Mouse (Mus musculus): ENCODE measurements around the gene Rdh19. TPM values are rescaled to one million over a fixed set of nuclear protein-coding genes. Genes with fewer than 3 reads are reported as not detected.

Rdh19 gene
- polyA plus RNA-seq, 1 experiment, result not detected

DNA sequence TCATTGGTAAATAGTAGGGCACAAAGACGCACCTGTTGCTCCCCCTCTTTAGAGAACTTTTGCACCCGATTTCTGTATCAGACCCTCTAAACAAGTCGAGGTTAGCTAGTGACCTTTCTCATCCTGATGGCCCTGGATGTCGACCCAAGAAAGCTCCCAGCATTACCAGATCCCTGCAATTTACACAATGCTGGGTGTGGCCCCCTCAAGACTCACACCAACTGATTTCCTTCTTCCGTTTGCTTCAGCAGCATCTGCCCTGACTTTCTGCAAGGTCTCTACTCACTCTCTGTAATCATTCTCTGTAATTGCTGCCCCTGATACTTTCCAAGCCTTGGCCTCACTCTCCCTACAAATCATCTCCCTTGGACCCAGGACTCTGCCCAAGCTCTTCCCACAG lies 47.0 kb downstream of the Rdh19 start:
- Histone ChIP-seq H3K4me3 (ENCODE audit: insufficient read depth, low read depth, low read length) (no peak overlapping the region), H3K27ac (ENCODE audit: insufficient read depth, low read depth, low read length) (no peak overlapping the region), H3K4me1 (ENCODE audit: control insufficient read depth, insufficient read depth, low read length) (no peaks in the 10 kb centered on the region)
- TF ChIP-seq CTCF (IDR thresholded peaks at IDR 0.05; ENCODE audit: insufficient read depth, low read depth, low read length) (no peak), POLR2A (IDR thresholded peaks at IDR 0.05; ENCODE audit: insufficient read depth, low read depth, low read length) (no peak)
- WGBS, result 72% methylated on average over 5 of the region's 5 CpGs

DNA sequence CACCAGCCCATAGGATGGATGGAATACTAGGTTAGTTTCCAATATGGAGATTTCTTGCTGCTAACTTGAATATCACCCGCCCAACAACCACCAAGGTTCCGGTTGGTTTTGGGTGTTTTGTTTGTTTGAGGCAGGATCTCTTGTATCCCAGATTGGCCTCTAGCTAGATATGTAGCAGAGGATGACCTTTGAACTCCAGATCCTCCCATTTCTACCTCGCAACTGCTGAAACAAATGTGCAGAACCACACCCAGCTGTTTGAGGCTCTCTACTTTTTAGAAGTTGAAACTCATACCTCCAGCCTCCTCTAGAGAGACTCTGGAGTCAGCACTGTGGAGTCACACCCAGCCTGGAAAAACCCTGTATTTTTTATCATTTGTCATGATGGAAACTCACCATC lies 47.8 kb downstream of the Rdh19 start:
- TF ChIP-seq CTCF (IDR thresholded peaks at IDR 0.05; ENCODE audit: insufficient read depth, low read depth, low read length) (no peak), POLR2A (IDR thresholded peaks at IDR 0.05; ENCODE audit: insufficient read depth, low read depth, low read length) (no peak)
- Histone ChIP-seq H3K27ac (ENCODE audit: insufficient read depth, low read depth, low read length) (no peak overlapping the region), H3K4me3 (ENCODE audit: insufficient read depth, low read depth, low read length) (no peak overlapping the region), H3K4me1 (ENCODE audit: control insufficient read depth, insufficient read depth, low read length) (no peaks in the 10 kb centered on the region)
- WGBS, result 91% methylated on average over 3 of the region's 3 CpGs

- no peak within 1 kb of the TSS for H3K27ac ChIP-seq (ENCODE audit: insufficient read depth, low read depth, low read length)
- TF ChIP-seq CTCF (IDR thresholded peaks at IDR 0.05; ENCODE audit: insufficient read depth, low read depth, low read length), result no peak
- TF ChIP-seq POLR2A (IDR thresholded peaks at IDR 0.05; ENCODE audit: insufficient read depth, low read depth, low read length), result no peak
- 89% methylated on average over 2 of the region's 2 CpGs for WGBS
Measured at GRCm38 (mm10) chr10:127898218-127898617, 48.5 kb downstream of the Rdh19 start, which contains the start of gene Sdr9c7. Gene Sdr9c7 (plus strand): TSS chr10:127898518.

DNA sequence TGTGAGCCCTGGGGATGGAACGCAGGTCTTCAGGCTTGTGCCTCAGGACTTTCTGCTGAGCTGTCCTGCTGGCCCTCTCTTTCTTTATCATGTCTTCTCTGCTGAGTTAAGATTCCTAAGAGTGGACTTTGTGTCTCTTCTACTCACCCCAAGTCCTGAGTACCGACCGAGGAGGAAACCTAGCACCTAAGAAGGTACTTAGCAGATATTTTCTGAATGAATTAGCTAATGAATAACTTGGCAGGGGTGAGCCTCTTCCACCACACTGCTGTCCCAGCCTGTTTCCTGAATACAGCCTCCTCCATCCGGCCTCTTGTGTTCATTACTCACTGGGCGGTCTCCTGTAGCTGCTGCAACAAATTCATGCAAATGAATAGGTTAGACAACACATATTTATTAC lies 50.1 kb downstream of the Rdh19 start:
- peaks cover under 1% of the 10 kb centered on the region for H3K4me1 ChIP-seq (ENCODE audit: control insufficient read depth, insufficient read depth, low read length)
- no peak overlapping the region for H3K4me3 ChIP-seq (ENCODE audit: insufficient read depth, low read depth, low read length)
- H3K27ac ChIP-seq (ENCODE audit: insufficient read depth, low read depth, low read length), result no peak overlapping the region
- TF ChIP-seq POLR2A (IDR thresholded peaks at IDR 0.05; ENCODE audit: insufficient read depth, low read depth, low read length), result no peak
- no peak for TF ChIP-seq CTCF (IDR thresholded peaks at IDR 0.05; ENCODE audit: insufficient read depth, low read depth, low read length)
- WGBS, result 65% methylated on average over 5 of the region's 5 CpGs

More at GRCm38 (mm10) chr10:127898218-127898617, 48.5 kb downstream of the Rdh19 start, which contains the start of gene Sdr9c7:
- Histone ChIP-seq H3K4me1 (ENCODE audit: control insufficient read depth, insufficient read depth, low read length) (no peaks in the 10 kb centered on the region), H3K4me3 (ENCODE audit: insufficient read depth, low read depth, low read length) (no peak within 1 kb of the TSS)

GRCm38 (mm10) chr10:127901751-127902150 lies 52.0 kb downstream of the Rdh19 start:
- no peak for TF ChIP-seq POLR2A (IDR thresholded peaks at IDR 0.05; ENCODE audit: insufficient read depth, low read depth, low read length)
- no peak for TF ChIP-seq CTCF (IDR thresholded peaks at IDR 0.05; ENCODE audit: insufficient read depth, low read depth, low read length)
- Histone ChIP-seq H3K4me3 (ENCODE audit: insufficient read depth, low read depth, low read length) (no peak overlapping the region), H3K4me1 (ENCODE audit: control insufficient read depth, insufficient read depth, low read length) (peaks cover 5% of the 10 kb centered on the region), H3K27ac (ENCODE audit: insufficient read depth, low read depth, low read length) (no peak overlapping the region)
- 84% methylated on average over 4 of the region's 4 CpGs for WGBS

- H3K4me3 ChIP-seq (ENCODE audit: insufficient read depth, low read depth, low read length), result no peak overlapping the region
- H3K4me1 ChIP-seq (ENCODE audit: control insufficient read depth, insufficient read depth, low read length), result peaks cover 5% of the 10 kb centered on the region
- no peak overlapping the region for H3K27ac ChIP-seq (ENCODE audit: insufficient read depth, low read depth, low read length)
- WGBS, result 69% methylated on average over 1 of the region's 1 CpGs
- no peak for TF ChIP-seq POLR2A (IDR thresholded peaks at IDR 0.05; ENCODE audit: insufficient read depth, low read depth, low read length)
Measured at GRCm38 (mm10) chr10:127903116-127903515, 53.4 kb downstream of the Rdh19 start.

GRCm38 (mm10) chr10:127904718-127905446 lies 55.2 kb downstream of the Rdh19 start:
- TF ChIP-seq POLR2A (IDR thresholded peaks at IDR 0.05; ENCODE audit: insufficient read depth, low read depth, low read length) (no peak), CTCF (IDR thresholded peaks at IDR 0.05; ENCODE audit: insufficient read depth, low read depth, low read length) (no peak)
- 50% methylated on average over 7 of the region's 7 CpGs for WGBS
- no peak overlapping the region for H3K27ac ChIP-seq (ENCODE audit: insufficient read depth, low read depth, low read length)
- H3K4me3 ChIP-seq (ENCODE audit: insufficient read depth, low read depth, low read length), result no peak overlapping the region
- H3K4me1 ChIP-seq (ENCODE audit: control insufficient read depth, insufficient read depth, low read length), result peaks cover 5% of the 10 kb centered on the region

- Histone ChIP-seq H3K4me1 (ENCODE audit: control insufficient read depth, insufficient read depth, low read length) (peaks cover 5% of the 10 kb centered on the region), H3K4me3 (ENCODE audit: insufficient read depth, low read depth, low read length) (no peak overlapping the region), H3K27ac (ENCODE audit: insufficient read depth, low read depth, low read length) (no peak overlapping the region)
- TF ChIP-seq CTCF (IDR thresholded peaks at IDR 0.05; ENCODE audit: insufficient read depth, low read depth, low read length), result no peak
- TF ChIP-seq POLR2A (IDR thresholded peaks at IDR 0.05; ENCODE audit: insufficient read depth, low read depth, low read length), result no peak
- WGBS, result 89% methylated on average over 2 of the region's 2 CpGs
Measured at GRCm38 (mm10) chr10:127906138-127906537, 56.4 kb downstream of the Rdh19 start.

DNA sequence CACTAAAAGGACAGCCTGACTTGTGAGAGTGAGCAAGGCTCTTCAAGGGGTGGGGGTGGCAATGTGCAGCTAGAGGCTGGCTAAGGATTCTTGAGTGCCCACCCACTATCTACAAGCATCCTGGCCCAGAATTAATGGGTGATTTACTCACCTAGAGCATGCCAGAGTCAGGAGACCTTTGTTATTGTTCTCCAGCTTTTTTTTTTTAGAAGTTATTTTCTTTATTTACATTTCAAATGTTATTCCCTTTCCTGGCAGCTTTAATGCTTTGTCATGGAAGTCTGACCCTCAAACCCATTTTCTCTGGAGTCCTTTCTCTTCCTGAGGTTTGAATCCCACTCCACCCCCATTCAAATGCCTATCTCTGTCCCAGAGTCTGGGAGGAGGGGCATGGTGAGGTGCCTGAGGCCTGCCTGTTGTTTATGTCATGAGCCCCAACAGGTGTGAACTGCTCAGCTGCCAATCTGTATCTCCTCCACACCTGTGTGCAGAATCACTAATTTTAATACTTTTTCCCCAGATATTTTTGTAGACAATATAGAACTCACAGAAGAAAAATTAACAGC lies 57.7 kb downstream of the Rdh19 start:
- Histone ChIP-seq H3K27ac (ENCODE audit: insufficient read depth, low read depth, low read length) (no peak overlapping the region), H3K4me1 (ENCODE audit: control insufficient read depth, insufficient read depth, low read length) (peaks cover 5% of the 10 kb centered on the region), H3K4me3 (ENCODE audit: insufficient read depth, low read depth, low read length) (no peak overlapping the region)
- TF ChIP-seq POLR2A (IDR thresholded peaks at IDR 0.05; ENCODE audit: insufficient read depth, low read depth, low read length) (no peak), CTCF (IDR thresholded peaks at IDR 0.05; ENCODE audit: insufficient read depth, low read depth, low read length) (no peak)

Other genes starting within 250 kb of the Rdh19 start
- 404 and 471 TPM in 2 replicates for gene Lrp1, start 228.8 kb upstream of the Rdh19 start, polyA plus RNA-seq (2012; ENCODE audit: insufficient read depth, insufficient read length, low replicate concordance, missing spikeins)
- not detected in 2 replicates for gene Stat6, start 206.9 kb upstream of the Rdh19 start, polyA plus RNA-seq (2012; ENCODE audit: insufficient read depth, insufficient read length, low replicate concordance, missing spikeins)
- gene Nemp1, start 183.0 kb upstream of the Rdh19 start, polyA plus RNA-seq (2012; ENCODE audit: insufficient read depth, insufficient read length, low replicate concordance, missing spikeins), result not detected in 2 replicates
- gene Nab2, start 181.4 kb upstream of the Rdh19 start, polyA plus RNA-seq (2012; ENCODE audit: insufficient read depth, insufficient read length, low replicate concordance, missing spikeins), result not detected in 2 replicates
- gene Myo1a, start 144.8 kb upstream of the Rdh19 start, polyA plus RNA-seq (2012; ENCODE audit: insufficient read depth, insufficient read length, low replicate concordance, missing spikeins), result not detected in 2 replicates
- not detected in 2 replicates for gene Tac2, start 125.5 kb upstream of the Rdh19 start, polyA plus RNA-seq (2012; ENCODE audit: insufficient read depth, insufficient read length, low replicate concordance, missing spikeins)
- gene Zbtb39, start 110.4 kb upstream of the Rdh19 start, polyA plus RNA-seq (2012; ENCODE audit: insufficient read depth, insufficient read length, low replicate concordance, missing spikeins), result not detected in 2 replicates
- gene Gpr182, start 98.2 kb upstream of the Rdh19 start, polyA plus RNA-seq (2012; ENCODE audit: insufficient read depth, insufficient read length, low replicate concordance, missing spikeins), result not detected in 2 replicates
- not detected in 2 replicates for gene Rdh1, start 90.2 kb upstream of the Rdh19 start, polyA plus RNA-seq (2012; ENCODE audit: insufficient read depth, insufficient read length, low replicate concordance, missing spikeins)
- not detected in 2 replicates for gene Rdh16f1, start 90.1 kb upstream of the Rdh19 start, polyA plus RNA-seq (2012; ENCODE audit: insufficient read depth, insufficient read length, low replicate concordance, missing spikeins)
- not detected in 2 replicates for gene Rdh9, start 73.5 kb upstream of the Rdh19 start, polyA plus RNA-seq (2012; ENCODE audit: insufficient read depth, insufficient read length, low replicate concordance, missing spikeins)
- gene Rdh16, start 48.8 kb upstream of the Rdh19 start, polyA plus RNA-seq (2012; ENCODE audit: insufficient read depth, insufficient read length, low replicate concordance, missing spikeins), result not detected in 2 replicates
- not detected in 2 replicates for gene Rdh16f2, start 16.5 kb downstream of the Rdh19 start, polyA plus RNA-seq (2012; ENCODE audit: insufficient read depth, insufficient read length, low replicate concordance, missing spikeins)
- not detected in 2 replicates for gene Rdh7, start 38.9 kb downstream of the Rdh19 start, polyA plus RNA-seq (2012; ENCODE audit: insufficient read depth, insufficient read length, low replicate concordance, missing spikeins)
- not detected in 2 replicates for gene Sdr9c7, start 48.6 kb downstream of the Rdh19 start, polyA plus RNA-seq (2012; ENCODE audit: insufficient read depth, insufficient read length, low replicate concordance, missing spikeins)
- not detected in 2 replicates for gene Hsd17b6, start 157.7 kb downstream of the Rdh19 start, polyA plus RNA-seq (2012; ENCODE audit: insufficient read depth, insufficient read length, low replicate concordance, missing spikeins)
- gene Prim1, start 165.2 kb downstream of the Rdh19 start, polyA plus RNA-seq (2012; ENCODE audit: insufficient read depth, insufficient read length, low replicate concordance, missing spikeins), result not detected in 2 replicates
- gene Naca, start 185.6 kb downstream of the Rdh19 start, polyA plus RNA-seq (2012; ENCODE audit: insufficient read depth, insufficient read length, low replicate concordance, missing spikeins), result not detected in 2 replicates
- not detected in 2 replicates for gene Ptges3, start 209.0 kb downstream of the Rdh19 start, polyA plus RNA-seq (2012; ENCODE audit: insufficient read depth, insufficient read length, low replicate concordance, missing spikeins)
- gene Atp5b, start 233.3 kb downstream of the Rdh19 start, polyA plus RNA-seq (2012; ENCODE audit: insufficient read depth, insufficient read length, low replicate concordance, missing spikeins), result 323 and 1,263 TPM in 2 replicates
- 53.8 and 199 TPM in 2 replicates for gene Baz2a, start 241.6 kb downstream of the Rdh19 start, polyA plus RNA-seq (2012; ENCODE audit: insufficient read depth, insufficient read length, low replicate concordance, missing spikeins)

Measured in olfactory bulb, adult 2 months (tissue).